Mouse (Mus musculus): Measurements from ENCODE around the gene Srgap2.
A peak's percentile ranks its signal among the peaks of the same experiment; 100 is the strongest.

Srgap2 gene

GRCm38 (mm10) chr1:131246433-131247395 is 280.4 kb downstream of the Srgap2 start:
- no peak for DNase-seq (ENCODE audit: low spot score in 2 of 2)

- peak; percentile 35 to 55 for DNase-seq (ENCODE audit: low spot score in 2 of 2)
Measured at GRCm38 (mm10) chr1:131245926-131246325, 281.2 kb downstream of the Srgap2 start.

GRCm38 (mm10) chr1:131245089-131245856 is 281.9 kb downstream of the Srgap2 start, which contains the start of gene Rassf5:
Rassf5 (minus strand) TSS chr1:131245258.
- peak; percentile 58 to 67 for DNase-seq (ENCODE audit: low spot score in 2 of 2)

GRCm38 (mm10) chr1:131244536-131245088 is 282.5 kb downstream of the Srgap2 start:
- DNase-seq (ENCODE audit: low spot score in 2 of 2), result peak in 1 of 2 experiments; percentile 8

- DNase-seq (ENCODE audit: low spot score in 2 of 2), result no peak
Measured at GRCm38 (mm10) chr1:131242956-131243355, 284.2 kb downstream of the Srgap2 start.

- DNase-seq (ENCODE audit: low spot score in 2 of 2), result no peak
Measured at GRCm38 (mm10) chr1:131239576-131240193, 287.5 kb downstream of the Srgap2 start.

GRCm38 (mm10) chr1:131238931-131239381 is 288.2 kb downstream of the Srgap2 start:
- DNase-seq (ENCODE audit: low spot score in 2 of 2), result no peak

GRCm38 (mm10) chr1:131236077-131236476 is 291.1 kb downstream of the Srgap2 start:
- DNase-seq (ENCODE audit: low spot score in 2 of 2), result no peak

Data from natural killer cell, adult 2 months (primary cell).